Mouse (Mus musculus) heart, adult 2 months (tissue): ENCODE measurements around the gene Naa60. TPM values are rescaled to one million over a fixed set of nuclear protein-coding genes. Genes with fewer than 3 reads are reported as not detected.

Source experiments
- DNase-seq, 2 experiments: peaks; one replicate each; pipeline ENCODE4 v3.0.0; 2021
- H3K27ac ChIP-seq: fragments of 200-600 bp; 2 replicates; pipeline ENCODE4 v1.8.1; 2022
- H3K27me3 ChIP-seq: fragments of 200-500 bp; 2 replicates; pipeline ENCODE4 v1.6.1; 2012; ENCODE audit warnings: mild to moderate bottlenecking, low read length, inconsistent platforms, mixed read lengths; ENCODE audit not compliant: control insufficient read depth, insufficient read depth
- H3K36me3 ChIP-seq: fragments of 200-500 bp; 2 replicates; pipeline ENCODE4 v1.6.1; 2012; ENCODE audit warnings: low read length, inconsistent platforms; ENCODE audit not compliant: control insufficient read depth, insufficient read depth
- H3K4me1 ChIP-seq: fragments of 200-500 bp; 2 replicates; pipeline ENCODE4 v1.6.1; 2011; ENCODE audit warnings: low read length; ENCODE audit not compliant: control insufficient read depth, insufficient read depth
- H3K4me3 ChIP-seq: fragments of 200-600 bp; 2 replicates; pipeline ENCODE4 v1.8.1; 2022
- H3K79me2 ChIP-seq: fragments of 200-500 bp; replicated peaks from 2 replicates; pipeline ENCODE4 v1.6.1; 2012; ENCODE audit warnings: mild to moderate bottlenecking, inconsistent platforms, low read length, moderate library complexity, mixed read lengths; ENCODE audit not compliant: control insufficient read depth, insufficient read depth
- H3K9ac ChIP-seq: fragments of 200-500 bp; 2 replicates; pipeline ENCODE4 v1.6.1; 2012; ENCODE audit warnings: low read depth, mild to moderate bottlenecking, control low read depth, inconsistent platforms, low read length, mixed read lengths
- CTCF ChIP-seq: fragments of 200-600 bp; IDR thresholded peaks from 2 replicates; pipeline ENCODE4 v1.8.1; 2022; ENCODE audit warnings: antibody characterized with exemption, mild to moderate bottlenecking, moderate library complexity
- EP300 ChIP-seq: fragments of 200-500 bp; IDR thresholded peaks from 2 replicates; pipeline ENCODE4 v1.6.1; 2011; ENCODE audit warnings: low read depth, low read length, control low read depth; ENCODE audit not compliant: insufficient read depth
- POLR2A ChIP-seq: fragments of 200-500 bp; IDR thresholded peaks from 2 replicates; pipeline ENCODE4 v1.6.1; 2011; ENCODE audit warnings: mild to moderate bottlenecking, low read depth, low read length, control low read depth; ENCODE audit not compliant: insufficient read depth
- WGBS: fragments of 180-500 bp; shearing (Covaris S2); methylation state at CpG from one replicate; pipeline ENCODE4 v1.1.7; 2018; 5-methylcytosine and 5-hydroxymethylcytosine counted together
- intact Hi-C: fragments of 180-260 bp; cut with DNase I; formaldehyde crosslinking; loops from one replicate; pipeline ENCODE4 v1.15.1; 2025
- polyA plus RNA-seq: library from polyadenylated mRNA; depleted of rRNA; stranded (reverse); fragments of >200 nt; gene quantifications from 2 replicates; pipeline ENCODE4 v1.2.3, GENCODE M21; 2012
- total RNA-seq, 2 experiments: library from RNA; stranded (reverse); gene quantifications; 2 replicates each; pipeline ENCODE4 v1.2.3; 2021

Gene Naa60
- total and polyA plus RNA-seq, 3 experiments = 48.6 to 50.4 (median 49.4) TPM

DNA sequence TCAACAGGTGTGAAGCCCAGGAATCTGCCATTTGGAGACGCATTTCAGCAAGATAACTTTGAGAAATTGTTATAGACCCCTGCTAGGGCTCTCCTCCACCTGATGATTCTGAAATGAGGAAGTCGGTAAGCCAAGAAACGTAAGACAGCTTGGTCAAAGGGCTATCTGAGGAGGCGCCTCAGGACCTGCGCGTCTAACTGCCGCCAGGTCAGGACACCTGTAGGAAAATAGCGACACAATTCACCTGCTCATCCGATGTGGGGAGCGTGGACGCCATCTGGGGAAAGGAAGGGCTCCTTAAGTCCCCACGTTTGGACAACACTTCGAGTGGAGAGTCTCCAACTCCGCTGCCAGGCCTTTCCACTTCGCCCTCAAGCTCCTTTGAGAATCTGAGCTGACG lies 360 bp upstream of the Naa60 start:
- no peak for DNase-seq
- Histone ChIP-seq H3K4me1 (peaks cover 5% of the 10 kb centered on the region), H3K27ac (peak overlapping the region; percentile 61), H3K27me3 (no peaks in the 10 kb centered on the region), H3K4me3 (peak overlapping the region; percentile 65), H3K36me3 (peaks cover 2% of the 10 kb centered on the region; the same call in 1 of the 2 replicates), H3K79me2 (peaks cover 7% of the 10 kb centered on the region; the same call in 1 of the 2 replicates), H3K9ac (peak overlapping the region; percentile 64)
- 7% methylated on average over 16 of the region's 16 CpGs for WGBS
- intact Hi-C loops = loop anchor here (1.0 to 10.0 kb wide), 2 partner anchors 12 to 1013 kb away; partner anchors contain the start of genes Gm20695, Mgrn1, Ubald1 and Zfp597
- no peak for TF ChIP-seq CTCF
- no peak for TF ChIP-seq POLR2A
- no peak for TF ChIP-seq EP300

DNA sequence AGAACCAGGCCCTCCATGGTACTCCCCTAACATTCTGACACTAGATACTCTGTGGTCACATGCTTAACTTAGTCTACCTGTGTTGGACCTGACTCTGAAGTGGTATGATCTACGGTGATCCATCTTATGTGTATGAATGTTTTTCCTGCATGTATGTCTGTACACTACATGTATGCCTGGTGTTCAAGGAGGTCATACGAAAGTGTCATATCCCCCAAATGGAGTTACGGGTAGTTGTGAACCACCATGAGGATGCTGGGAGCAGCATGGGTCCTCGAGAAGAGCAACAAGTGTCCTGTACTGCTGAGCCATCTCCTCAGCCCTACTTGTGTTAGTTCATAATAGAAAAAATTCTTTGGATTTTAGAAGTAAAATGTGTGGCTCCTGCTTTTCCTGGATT lies 4.2 kb downstream of the Naa60 start:
- peaks cover 7% of the 10 kb centered on the region; the same call in 1 of the 2 replicates for H3K79me2 ChIP-seq
- DNase-seq = no peak
- peaks cover 5% of the 10 kb centered on the region; the same call in 1 of the 2 replicates for H3K36me3 ChIP-seq
- no peak overlapping the region for H3K27ac ChIP-seq
- TF ChIP-seq EP300 (no peak), CTCF (no peak), POLR2A (no peak)
- H3K4me3 ChIP-seq = no peak overlapping the region
- H3K4me1 ChIP-seq = peaks cover 7% of the 10 kb centered on the region
- H3K9ac ChIP-seq = no peak overlapping the region
- intact Hi-C loops = loop anchor here (10.0 kb wide), 1 partner anchor 1008 kb away; the partner anchor contains the start of genes Mgrn1 and Ubald1
- 94% methylated on average over 4 of the region's 4 CpGs for WGBS
- no peaks in the 10 kb centered on the region for H3K27me3 ChIP-seq

DNA sequence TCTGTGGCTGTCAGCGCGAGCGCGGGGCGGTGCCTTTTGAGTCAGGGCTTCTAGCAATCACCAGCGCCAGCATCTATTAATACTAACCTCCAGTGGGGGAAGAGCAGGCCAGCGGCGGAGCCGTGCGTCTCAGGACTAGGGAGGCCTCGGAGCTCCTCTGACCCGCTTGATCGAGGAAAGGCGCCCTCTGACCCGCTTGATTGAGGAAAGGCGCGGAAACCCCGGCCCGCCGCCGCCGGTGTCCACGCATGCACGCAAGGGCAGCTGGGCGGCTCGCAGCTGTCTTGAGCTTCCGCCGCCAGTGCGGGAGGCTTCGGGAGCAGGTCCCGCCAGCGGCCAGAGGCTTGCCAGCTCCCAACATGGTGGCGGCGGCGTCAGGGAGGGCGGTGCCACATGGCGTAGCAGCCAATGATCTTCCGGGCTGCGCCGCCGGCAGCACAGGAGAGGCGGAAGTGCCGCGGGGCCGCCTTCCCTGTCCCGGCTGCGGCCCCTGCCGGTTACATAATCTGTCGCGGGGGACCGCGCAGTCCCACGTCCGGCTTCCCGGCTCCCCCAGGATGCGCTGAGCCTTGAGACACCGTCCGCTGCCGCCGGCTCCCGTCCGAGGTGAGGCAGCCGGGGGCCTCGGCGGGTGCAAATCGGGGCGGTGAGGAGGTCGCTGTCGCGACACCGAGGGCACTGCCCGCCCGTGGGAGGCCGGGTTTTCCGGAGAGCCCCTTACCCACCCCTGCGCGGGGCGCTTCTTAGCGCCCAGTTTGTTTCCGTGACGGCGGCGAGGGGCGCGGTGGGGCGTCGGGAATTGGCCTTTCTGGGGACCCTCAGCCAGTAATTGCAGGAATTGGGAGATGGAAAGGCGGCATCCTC lies 12.3 kb downstream of the Naa60 start, which contains the start of the genes Zfp597 and Gm20695:
TSS of gene Zfp597 (minus strand) at position 361 of the 864 bp plus-strand sequence.
TSS of gene Gm20695 (plus strand) at position 448 of the 864 bp plus-strand sequence.
- DNase-seq = peak; percentile 97 to 98
- peaks cover 15% of the 10 kb centered on the region for H3K36me3 ChIP-seq
- H3K4me1 ChIP-seq = peaks cover 17% of the 10 kb centered on the region
- peaks cover 6% of the 10 kb centered on the region; the same call in 1 of the 2 replicates for H3K79me2 ChIP-seq
- H3K27me3 ChIP-seq = no peaks in the 10 kb centered on the region
- TF ChIP-seq CTCF = peak; percentile 61
- peak; percentile 67 for TF ChIP-seq POLR2A
- 0 out of 2 replicates have a peak, but pooled peaks have one; percentile 69 for TF ChIP-seq EP300
- peak within 1 kb of the TSS; percentile 97 for H3K27ac ChIP-seq
- peak within 1 kb of the TSS; percentile 98 for H3K9ac ChIP-seq
- under 1% methylated on average over 88 of the region's 88 CpGs for WGBS
- intact Hi-C loops = loop anchor here (1.0 to 10.0 kb wide), 4 partner anchors 12 to 140 kb away; partner anchors contain the start of genes 1700037C18Rik, Cluap1, Naa60 and Zfp174
- peak within 1 kb of the TSS; percentile 99 for H3K4me3 ChIP-seq

DNA sequence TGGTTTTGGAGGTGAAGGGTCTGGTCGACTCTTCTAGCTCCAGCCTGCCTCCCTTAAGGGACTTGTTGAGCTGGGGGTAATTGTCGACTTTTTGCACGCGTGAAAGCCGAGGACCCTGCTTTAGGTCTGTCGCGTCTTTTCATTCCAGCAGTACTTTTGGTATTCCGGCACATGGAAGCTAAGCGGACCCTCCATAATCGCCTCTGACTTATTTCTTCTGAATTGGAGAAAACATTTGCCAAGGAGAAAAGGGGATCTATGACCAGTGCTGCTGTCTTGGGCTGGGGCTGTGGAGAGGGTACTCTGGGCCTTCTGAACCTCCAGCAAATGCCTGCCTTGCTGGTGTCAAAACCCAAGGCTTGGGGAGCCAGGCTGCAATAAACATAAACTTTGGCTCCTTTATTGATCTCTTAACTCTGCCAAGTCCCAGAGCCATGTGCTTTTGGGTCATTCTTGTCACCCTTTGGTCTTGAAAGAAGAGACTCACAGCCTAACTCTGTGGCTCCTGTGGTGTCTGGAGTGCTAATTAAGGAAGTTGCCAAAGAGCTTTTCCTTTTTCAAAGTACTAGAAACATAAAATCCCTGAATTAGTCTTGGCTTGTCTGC lies 13.0 kb downstream of the Naa60 start:
- Histone ChIP-seq H3K27me3 (no peaks in the 10 kb centered on the region), H3K36me3 (peaks cover 15% of the 10 kb centered on the region), H3K9ac (peak overlapping the region; percentile 98), H3K4me3 (peak overlapping the region; percentile 99), H3K4me1 (peaks cover 17% of the 10 kb centered on the region), H3K79me2 (peaks cover 4% of the 10 kb centered on the region; the same call in 1 of the 2 replicates), H3K27ac (peak overlapping the region; percentile 97)
- TF ChIP-seq CTCF (no peak), EP300 (no peak), POLR2A (no peak)
- 2% methylated on average over 10 of the region's 10 CpGs for WGBS
- intact Hi-C loops = loop anchor here (2.0 to 10.0 kb wide), 2 partner anchors 38 to 140 kb away; partner anchors contain the start of genes Zfp174 and Zfp263
- no peak for DNase-seq

DNA sequence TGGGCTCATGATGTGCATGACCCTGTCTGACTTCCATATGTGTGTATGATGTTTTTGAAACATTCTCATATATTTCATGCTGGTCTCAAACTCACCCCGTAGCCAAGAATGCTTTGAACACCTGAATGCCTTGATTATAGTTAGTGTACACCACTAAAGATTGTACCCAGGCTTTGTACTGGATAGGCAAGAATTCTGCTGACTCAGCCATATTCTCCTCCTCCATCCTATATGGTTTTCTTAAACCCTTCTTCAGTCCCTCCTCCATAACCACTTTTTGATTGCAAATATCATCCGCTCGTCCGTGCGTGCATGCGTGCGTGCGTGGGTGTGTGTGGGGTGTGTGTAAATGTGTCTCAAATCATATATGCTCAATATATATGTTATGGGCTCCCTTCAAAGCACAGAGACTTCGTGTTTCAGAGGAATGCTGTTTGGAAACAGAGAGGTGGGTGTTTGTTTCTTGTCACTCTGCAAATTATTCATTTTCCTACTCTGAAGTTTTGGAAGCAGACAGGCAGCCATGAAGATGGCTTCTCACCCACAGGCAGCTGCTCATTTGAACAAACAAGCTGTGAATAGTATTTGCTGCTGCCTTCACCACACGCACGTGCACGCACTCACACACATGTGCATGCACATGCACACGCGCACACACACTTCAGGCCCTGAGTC lies 19.6 kb downstream of the Naa60 start:
- no peak overlapping the region for H3K4me3 ChIP-seq
- DNase-seq = no peak
- 91% methylated on average over 14 of the region's 14 CpGs for WGBS

More for the DNA sequence above, 19.6 kb downstream of the Naa60 start:
- H3K27ac ChIP-seq = no peak overlapping the region
- TF ChIP-seq CTCF = no peak
- no peak for TF ChIP-seq POLR2A
- TF ChIP-seq EP300 = no peak
- intact Hi-C loops = no loop called here
- H3K4me1 ChIP-seq = peaks cover 20% of the 10 kb centered on the region
- H3K27me3 ChIP-seq = no peaks in the 10 kb centered on the region
- no peak overlapping the region for H3K9ac ChIP-seq
- peaks cover 11% of the 10 kb centered on the region for H3K36me3 ChIP-seq
- peaks cover 4% of the 10 kb centered on the region for H3K79me2 ChIP-seq
